Mouse (Mus musculus) spleen, adult 12 weeks (tissue): Measurements from ENCODE around the gene Pltp.
A peak's percentile ranks its signal among the peaks of the same experiment; 100 is the strongest.
"Not testable (repeated sequence)": the region's sequence is repeated elsewhere in the genome, so short reads cannot be mapped to it uniquely, and the experiment has no call there.

Experiments
- DNase-seq: peaks from one replicate; pipeline ENCODE4 v3.0.0; 2022; ENCODE audit warnings: low spot score

Pltp gene

GRCm38 (mm10) chr2:164804533-164805331, 52.8 kb downstream of the Pltp start, which contains the start of the genes Acot8 and Zswim3:
Acot8 (minus strand) TSS chr2:164804882.
Zswim3 (plus strand) TSS chr2:164805098.
- peak; percentile 98 for DNase-seq

- DNase-seq: no peak
Measured at GRCm38 (mm10) chr2:164803921-164804313, 53.6 kb downstream of the Pltp start.

GRCm38 (mm10) chr2:164803201-164803920, 54.1 kb downstream of the Pltp start:
- DNase-seq: no peak

DNA sequence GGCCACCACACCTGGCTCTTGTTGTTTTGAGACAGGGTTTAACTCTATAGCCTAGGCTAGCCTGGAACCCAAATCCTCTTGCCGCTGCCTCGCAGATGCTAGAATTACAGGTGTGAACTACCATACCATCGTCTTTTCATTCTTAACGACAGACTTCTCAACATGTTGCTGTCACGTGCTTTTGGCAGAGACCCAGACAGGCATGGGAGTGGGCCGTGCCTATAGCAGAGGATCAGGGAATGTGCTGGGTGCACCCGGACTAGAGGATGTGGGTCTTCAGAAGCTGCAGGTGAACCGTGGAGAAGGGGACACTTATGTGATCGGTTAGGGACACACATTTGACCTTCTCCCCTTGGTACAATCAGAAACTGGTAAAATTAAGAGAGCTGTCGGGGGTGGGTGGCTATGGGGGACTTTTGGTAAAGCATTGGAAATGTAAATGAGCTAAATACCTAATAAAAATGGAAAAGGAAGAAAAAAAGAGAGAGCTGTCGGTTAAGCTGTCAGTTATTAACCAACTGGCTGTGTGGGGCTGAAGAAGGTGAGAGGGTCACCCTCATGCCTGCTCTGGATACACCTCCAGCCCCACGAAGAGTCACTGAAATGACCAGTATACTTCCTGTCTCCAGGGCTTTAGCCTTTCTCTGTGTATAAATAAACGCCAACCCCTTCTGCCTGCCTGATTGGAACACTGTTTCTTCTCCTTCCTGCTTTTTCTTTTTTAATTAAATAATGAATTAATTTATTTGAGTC, 57.1 kb downstream of the Pltp start:
- no peak for DNase-seq

- DNase-seq: not testable (repeated sequence)
Measured at GRCm38 (mm10) chr2:164798554-164798953, 59.0 kb downstream of the Pltp start.

- DNase-seq: no peak
Measured at GRCm38 (mm10) chr2:164795868-164796267, 61.6 kb downstream of the Pltp start.

DNA sequence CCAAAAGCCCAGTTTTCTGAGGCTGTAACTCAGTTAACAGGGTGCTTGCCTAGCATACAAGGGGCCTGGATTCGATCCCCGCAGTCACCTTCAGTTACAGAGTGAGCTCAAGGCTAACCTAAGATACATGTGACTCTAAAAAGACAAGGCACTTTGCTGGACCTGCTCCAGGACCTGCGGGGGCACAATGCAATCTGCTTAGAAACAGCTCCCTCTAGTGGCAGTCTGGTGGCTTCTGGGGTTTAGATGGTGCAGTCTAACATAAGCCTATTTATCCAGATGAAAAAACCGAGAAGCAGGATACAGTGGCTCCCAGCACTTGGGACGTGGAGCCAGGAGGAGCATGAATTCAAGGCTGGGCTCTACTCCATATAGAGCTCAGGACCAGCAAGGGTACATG, 63.2 kb downstream of the Pltp start:
- peak; percentile 68 for DNase-seq

DNA sequence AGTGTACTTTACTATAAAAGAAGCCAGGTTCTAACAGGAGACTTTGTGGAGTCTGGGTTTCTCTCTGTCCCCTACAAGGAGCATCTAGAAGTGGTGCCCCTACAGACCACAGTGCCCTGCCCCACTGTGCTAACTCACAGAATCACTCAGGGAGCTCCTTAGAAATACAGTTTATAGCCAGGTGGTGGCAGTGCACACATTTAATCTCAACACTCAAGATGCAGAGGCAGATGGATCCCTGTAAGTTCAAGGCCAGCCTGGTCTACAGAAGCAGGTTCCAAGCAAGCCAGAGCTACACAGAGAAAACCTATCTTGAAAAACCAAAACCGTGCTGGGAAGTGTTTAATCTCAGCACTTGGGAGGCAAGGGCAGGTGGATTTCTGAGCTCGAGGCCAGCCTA, 63.7 kb downstream of the Pltp start:
- DNase-seq: no peak

DNA sequence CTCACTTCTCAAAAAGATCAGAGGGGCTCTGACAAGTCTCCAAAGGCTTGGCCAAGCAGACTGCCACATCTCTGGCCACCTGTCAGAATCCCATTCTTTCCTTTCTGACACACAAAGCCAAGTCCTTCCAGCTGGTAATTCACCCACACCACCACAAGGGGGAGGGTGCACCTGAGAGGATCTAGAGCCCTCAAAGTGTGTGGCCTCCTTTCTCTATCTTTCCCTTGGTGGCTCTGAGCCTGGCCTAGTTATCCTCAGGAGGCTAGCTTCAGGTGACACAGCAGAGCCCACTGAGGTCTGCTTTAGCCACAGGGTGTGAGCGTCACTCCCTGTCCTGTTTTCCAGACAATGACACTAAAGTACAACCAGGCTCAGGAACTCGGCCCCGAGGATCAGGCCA, 64.3 kb downstream of the Pltp start:
- peak; percentile 44 for DNase-seq

DNA sequence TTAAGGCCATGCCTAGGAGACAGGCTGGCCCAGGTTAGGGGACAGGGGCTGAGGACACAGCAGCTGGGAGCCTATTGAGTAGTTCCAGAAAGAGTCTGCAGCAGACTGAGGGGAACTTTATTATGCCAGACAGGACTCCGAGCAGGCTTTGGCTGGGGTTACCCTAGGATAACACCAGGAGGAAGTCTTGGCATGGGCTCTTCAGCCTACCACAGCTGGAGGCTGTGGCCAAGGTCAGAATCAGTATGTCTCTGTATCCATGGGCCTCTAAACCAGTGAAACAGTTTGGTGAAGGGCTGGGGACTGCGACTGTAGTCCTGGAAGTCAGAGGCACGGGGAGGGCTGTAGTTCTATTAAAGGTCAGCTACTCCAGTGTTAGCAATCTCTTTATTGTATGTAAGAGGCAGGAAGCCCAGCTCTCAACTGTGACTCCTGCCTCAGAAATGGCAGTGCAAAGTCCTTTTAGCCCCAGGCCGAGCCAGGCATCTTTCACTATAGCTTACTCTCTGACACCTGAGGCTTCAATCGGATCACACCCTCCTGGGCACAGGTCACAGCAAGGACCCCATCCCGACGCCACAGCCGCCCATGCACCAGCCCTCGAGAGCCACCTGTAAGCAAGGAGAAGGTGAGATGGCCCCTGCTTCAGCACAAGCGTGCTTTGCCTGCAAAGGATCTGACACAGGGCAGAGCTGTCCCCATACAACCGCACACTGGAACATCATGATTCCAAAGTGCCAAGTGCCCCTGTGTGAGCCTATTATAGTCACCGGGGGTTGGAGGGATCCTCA, 64.9 kb downstream of the Pltp start:
- DNase-seq: no peak

DNA sequence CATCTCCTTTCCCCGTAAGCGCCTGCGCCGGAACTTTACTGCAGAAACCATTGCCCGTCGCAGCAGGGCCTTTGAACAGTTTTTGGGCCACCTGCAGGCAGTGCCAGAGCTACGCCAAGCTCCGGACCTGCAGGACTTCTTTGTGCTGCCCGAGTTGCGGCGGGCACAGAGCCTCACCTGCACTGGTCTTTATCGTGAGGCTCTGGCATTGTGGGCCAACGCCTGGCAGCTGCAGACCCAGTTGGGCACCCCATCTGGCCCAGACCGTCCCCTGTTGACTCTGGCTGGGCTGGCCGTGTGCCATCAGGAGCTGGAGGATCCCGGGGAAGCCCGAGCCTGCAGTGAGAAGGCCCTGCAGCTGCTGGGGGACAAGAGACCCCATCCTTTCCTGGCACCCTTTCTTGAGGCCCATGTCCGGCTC, 65.7 kb downstream of the Pltp start:
- no peak for DNase-seq

GRCm38 (mm10) chr2:164790451-164790850, 67.1 kb downstream of the Pltp start:
- DNase-seq: no peak
